Mouse (Mus musculus) right cerebral cortex, adult 18-20 months (tissue): Measurements from ENCODE around the gene Slc35a1.

Source experiments
- DNase-seq: peaks from one replicate; pipeline ENCODE4 v3.0.0; 2022; ENCODE audit warnings: mixed read lengths

Slc35a1 gene

GRCm38 (mm10) chr4:34644779-34645178, 42.5 kb downstream of the Slc35a1 start:
- no peak for DNase-seq

GRCm38 (mm10) chr4:34640731-34641130, 46.5 kb downstream of the Slc35a1 start:
- no peak for DNase-seq

GRCm38 (mm10) chr4:34639745-34640364, 47.4 kb downstream of the Slc35a1 start:
- no peak for DNase-seq

GRCm38 (mm10) chr4:34637851-34638250, 49.4 kb downstream of the Slc35a1 start:
- DNase-seq, result no peak

GRCm38 (mm10) chr4:34637386-34637785, 49.9 kb downstream of the Slc35a1 start:
- DNase-seq, result no peak

- DNase-seq, result no peak
These were observed 51.2 kb downstream of the Slc35a1 start for GRCm38 (mm10) chr4:34636036-34636435.

- no peak for DNase-seq
These were observed 53.1 kb downstream of the Slc35a1 start for GRCm38 (mm10) chr4:34634129-34634528.

- no peak for DNase-seq
These were observed 57.3 kb downstream of the Slc35a1 start for GRCm38 (mm10) chr4:34629956-34630355.

- DNase-seq, result no peak
These were observed 60.8 kb downstream of the Slc35a1 start for GRCm38 (mm10) chr4:34626401-34626800.

GRCm38 (mm10) chr4:34625556-34625955, 61.7 kb downstream of the Slc35a1 start:
- DNase-seq, result no peak

- no peak for DNase-seq
These were observed 71.1 kb downstream of the Slc35a1 start for GRCm38 (mm10) chr4:34616146-34616545.

GRCm38 (mm10) chr4:34615303-34615702, 71.9 kb downstream of the Slc35a1 start:
- peak; percentile 11 for DNase-seq

- DNase-seq, result peak; percentile 95
These were observed 72.6 kb downstream of the Slc35a1 start, which contains the start of the genes Orc3 and Rars2 for GRCm38 (mm10) chr4:34614630-34615094. Orc3 (minus strand) TSS chr4:34614944. Rars2 (plus strand) TSS chr4:34614957.

GRCm38 (mm10) chr4:34613571-34614145, 73.6 kb downstream of the Slc35a1 start:
- no peak for DNase-seq
